Comparison of ENCODE assay signal across 8 mouse cellular contexts in the genomic region with DNA sequence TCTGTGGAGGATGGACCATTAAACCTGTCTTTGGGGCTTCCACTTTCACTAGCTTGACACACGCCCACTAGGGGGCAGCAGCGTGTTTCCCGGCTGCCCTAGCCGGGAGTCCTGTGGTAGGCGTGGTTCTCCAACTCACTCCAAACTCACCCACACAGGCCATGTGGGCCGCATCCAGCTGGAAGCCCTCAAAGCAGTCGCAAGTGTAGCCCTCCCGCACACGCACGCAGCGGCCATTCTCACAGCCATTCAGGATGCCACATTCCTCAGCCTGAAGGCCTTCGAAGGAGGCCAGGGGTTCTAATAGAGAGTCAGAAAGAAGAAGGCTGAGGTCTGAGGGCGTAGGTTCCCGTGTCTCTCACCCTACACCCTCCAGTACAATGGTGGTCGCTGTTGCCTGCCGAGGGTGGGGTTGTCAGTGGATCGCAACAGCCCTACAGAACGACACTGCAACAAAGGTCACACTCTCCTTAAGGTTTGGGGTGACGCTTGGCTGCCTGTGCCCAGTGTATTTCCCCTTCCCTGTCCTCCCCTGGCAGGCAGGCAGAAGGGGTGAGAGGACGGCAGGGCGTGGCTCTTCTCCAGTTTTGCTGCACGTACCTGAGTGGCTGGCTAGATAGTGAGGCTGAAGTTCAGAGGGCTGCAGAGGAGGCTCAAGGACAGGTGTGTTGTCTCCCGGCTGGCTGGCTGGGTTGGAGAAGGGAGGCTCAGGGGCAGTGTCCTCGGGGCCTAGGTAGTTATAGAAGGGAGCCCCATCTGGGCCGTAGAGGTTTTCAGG. TPM values are rescaled to one million over a fixed set of nuclear protein-coding genes. Genes with fewer than 3 reads are reported as not detected.
A peak's percentile ranks its signal among the peaks of the same experiment; 100 is the strongest.
DNase-seq lines count a peak whose midpoint lies in the region; ATAC-seq and TF ChIP-seq lines count a peak whose summit lies in the region.

No protein-coding gene starts in this region.

- H3K36me3 ChIP-seq in heart, embryonic 13.5 days: no peaks in the 10 kb centered on the region
- H3K36me3 ChIP-seq in kidney, postnatal 0 days (ENCODE audit: insufficient read depth, low read length): no peaks in the 10 kb centered on the region
- no peaks in the 10 kb centered on the region for H3K36me3 ChIP-seq in liver, adult 2 months (ENCODE audit: control insufficient read depth, insufficient read depth, low read length)
- H3K36me3 ChIP-seq in myocyte (ENCODE audit: control insufficient read depth, insufficient read depth): no peaks in the 10 kb centered on the region

- peak; percentile 90 for DNase-seq in CD4-positive, CD25-positive, alpha-beta regulatory T cell, adult 2 months (ENCODE audit: low read depth, low spot score)
- DNase-seq in brain, embryonic 18.5 days (ENCODE audit: low read depth, low spot score): peak; percentile 55
- DNase-seq in kidney, postnatal 0 days (ENCODE audit: low spot score): peak; percentile 97
- DNase-seq in liver, adult 2 months (ENCODE audit: extremely low read depth, low read depth, low spot score): peak; percentile 64
- peak; percentile 91 to 97 for DNase-seq in spleen, postnatal 4 days (ENCODE audit: low spot score in 2 of 2)

- H3K27ac ChIP-seq in heart, embryonic 13.5 days (replicated peaks): no peak overlapping the region
- H3K27ac ChIP-seq in kidney, postnatal 0 days: no peak overlapping the region
- H3K27ac ChIP-seq in liver, adult 2 months (replicated peaks; ENCODE audit: insufficient read depth, low read depth, low read length): no peak overlapping the region

- peak; percentile 99 for TF ChIP-seq CTCF in kidney, postnatal 0 days (IDR thresholded peaks at IDR 0.05; ENCODE audit: low read depth)
- TF ChIP-seq CTCF in liver, adult 2 months (IDR thresholded peaks at IDR 0.05; ENCODE audit: low read depth, low read length): peak; percentile 97

- no peaks in the 10 kb centered on the region for H3K9me3 ChIP-seq in heart, embryonic 13.5 days
- no peaks in the 10 kb centered on the region for H3K9me3 ChIP-seq in kidney, postnatal 0 days (replicated peaks; ENCODE audit: low read length)

- peak; percentile 87 for ATAC-seq in erythroid progenitor cell, adult 5-6 weeks (replicated peaks; ENCODE audit: low FRiP score, poor library complexity, severe bottlenecking)
- peak; percentile 38; the same call in 1 of the 2 replicates for ATAC-seq in heart, embryonic 13.5 days (ENCODE audit: extremely low read depth, insufficient number of reproducible peaks, low FRiP score, low TSS enrichment)
- ATAC-seq in kidney, postnatal 0 days (replicated peaks; ENCODE audit: low FRiP score, low read depth): peak; percentile 89

- H3K27me3 ChIP-seq in heart, embryonic 13.5 days (replicated peaks): peaks cover 66% of the 10 kb centered on the region
- H3K27me3 ChIP-seq in kidney, postnatal 0 days (ENCODE audit: insufficient read depth, low read length): no peaks in the 10 kb centered on the region
- no peaks in the 10 kb centered on the region for H3K27me3 ChIP-seq in liver, adult 2 months (ENCODE audit: control insufficient read depth, insufficient read depth, low read length)
- no peaks in the 10 kb centered on the region for H3K27me3 ChIP-seq in myocyte (ENCODE audit: control insufficient read depth, insufficient read depth, insufficient read length)

- H3K4me3 ChIP-seq in heart, embryonic 13.5 days: no peak overlapping the region
- H3K4me3 ChIP-seq in kidney, postnatal 0 days (replicated peaks; ENCODE audit: low read depth, low read length): no peak overlapping the region
- H3K4me3 ChIP-seq in liver, adult 2 months (ENCODE audit: insufficient read depth, low read depth, low read length): no peak overlapping the region
- H3K4me3 ChIP-seq in myocyte: no peak overlapping the region

- H3ac ChIP-seq in myocyte (ENCODE audit: control insufficient read depth, insufficient read length): no peak overlapping the region

- H3K9ac ChIP-seq in heart, embryonic 13.5 days: peak overlapping the region; percentile 41; the same call in 1 of the 2 replicates
- no peak overlapping the region for H3K9ac ChIP-seq in kidney, postnatal 0 days (ENCODE audit: low read depth, low read length)
- H3K9ac ChIP-seq in liver, adult 2 months (ENCODE audit: low read depth, low read length): no peak overlapping the region

- peaks cover 6% of the 10 kb centered on the region; the same call in 1 of the 2 replicates for H3K4me1 ChIP-seq in heart, embryonic 13.5 days
- H3K4me1 ChIP-seq in kidney, postnatal 0 days (replicated peaks; ENCODE audit: insufficient read depth, low read length): 0 out of 2 replicates have a peak, but pooled peaks cover 4% of the 10 kb centered on the region
- H3K4me1 ChIP-seq in liver, adult 2 months (ENCODE audit: control insufficient read depth, insufficient read depth, low read length): peaks cover 3% of the 10 kb centered on the region; the same call in 1 of the 2 replicates

- 30% methylated on average over 25 of the region's 25 CpGs for WGBS in heart, embryonic 13.5 days
- 21% methylated on average over 25 of the region's 25 CpGs for WGBS in kidney, postnatal 0 days
- 26% methylated on average over 25 of the region's 25 CpGs for WGBS in liver, adult 2 months

- no peak for TF ChIP-seq POLR2A in liver, adult 2 months (IDR thresholded peaks at IDR 0.05; ENCODE audit: extremely low read depth, insufficient read depth, low read length)
- TF ChIP-seq POLR2A in myocyte (IDR thresholded peaks at IDR 0.05; ENCODE audit: insufficient read length, low read depth): peak; percentile 58

- peak overlapping the region; percentile 45 for H3K4me2 ChIP-seq in heart, embryonic 13.5 days
- H3K4me2 ChIP-seq in kidney, postnatal 0 days (ENCODE audit: low read length): peak overlapping the region; percentile 23
- H3K4me2 ChIP-seq in myocyte (ENCODE audit: low read depth): peak overlapping the region; percentile 25

- no peaks in the 10 kb centered on the region for H3K79me2 ChIP-seq in liver, adult 2 months (ENCODE audit: control insufficient read depth, insufficient read depth, low read length)
- H3K79me2 ChIP-seq in myocyte (ENCODE audit: control insufficient read depth, insufficient read depth): no peaks in the 10 kb centered on the region

TF ChIP-seq in myocyte, 11 proteins besides CTCF, POLR2A, EP300 and RAD21:
- TF ChIP-seq MYOD1 (IDR thresholded peaks at IDR 0.05; ENCODE audit: control insufficient read depth in 1 of 3, insufficient read length in 2 of 3, low read depth in 2 of 3) (peak in 1 of 3 experiments; percentile 54), MYOG (IDR thresholded peaks at IDR 0.05; ENCODE audit: control insufficient read depth in 1 of 3, insufficient read depth in 1 of 3, insufficient read length in 2 of 3, low read depth in 2 of 3) (peak in 1 of 3 experiments; percentile 54), E2F4 (IDR thresholded peaks at IDR 0.05; ENCODE audit: insufficient read depth) (no peak)

RNA-seq across cellular contexts. Expression of a gene that starts 11.7 kb away (rescaled TPM):
- total RNA-seq in erythroid progenitor cell, adult 5-6 weeks (2015; ENCODE audit: low replicate concordance): 254 and 272 TPM in 2 replicates
- total RNA-seq in erythroid progenitor cell, adult 5-6 weeks (2017; ENCODE audit: low replicate concordance): 80.6 and 121 TPM in 2 replicates
- polyA plus RNA-seq in heart, embryonic 13.5 days (2015; fragmentation: Nextera tagmentation; extraction: Ambion mirVana): 133 and 148 TPM in 2 replicates
- 152 and 168 TPM in 2 replicates for polyA plus RNA-seq in kidney, postnatal 0 days (2015; fragmentation: Nextera tagmentation; extraction: Ambion mirVana)
- total RNA-seq in liver, adult 2 months (2014; rRNA removed): 41.4 and 44.0 TPM in 2 replicates
- 48.2 and 54.3 TPM in 2 replicates for polyA plus RNA-seq in liver, adult 2 months (2012; rRNA removed)
- polyA plus RNA-seq in myocyte (2012; fragmentation: generic; extraction: Trizol): 51.2 TPM

RNA-seq across cellular contexts. Expression of a gene that starts 11.8 kb away (rescaled TPM):
- 42.5 and 44.9 TPM in 2 replicates for total RNA-seq in erythroid progenitor cell, adult 5-6 weeks (2015; ENCODE audit: low replicate concordance)
- total RNA-seq in erythroid progenitor cell, adult 5-6 weeks (2017; ENCODE audit: low replicate concordance): 19.3 and 22.6 TPM in 2 replicates
- 55.8 and 60.1 TPM in 2 replicates for polyA plus RNA-seq in heart, embryonic 13.5 days (2015; fragmentation: Nextera tagmentation; extraction: Ambion mirVana)
- 70.5 and 75.7 TPM in 2 replicates for polyA plus RNA-seq in kidney, postnatal 0 days (2015; fragmentation: Nextera tagmentation; extraction: Ambion mirVana)
- 40.2 and 53.6 TPM in 2 replicates for total RNA-seq in liver, adult 2 months (2014; rRNA removed)
- polyA plus RNA-seq in liver, adult 2 months (2012; rRNA removed): 83.2 and 85.8 TPM in 2 replicates
- polyA plus RNA-seq in myocyte (2012; fragmentation: generic; extraction: Trizol): 188 TPM

Comparison
In these comparisons a context has a peak if more than half of its experiments do, and no peak if none do; other contexts are left out.
1. ATAC-seq: peak in every context shown above with its lines; median percentile 89 in kidney, postnatal 0 days; 87 in erythroid progenitor cell, adult 5-6 weeks; 38 in heart, embryonic 13.5 days.